Mouse (Mus musculus): ENCODE data around the gene Nlrc5. TPM values are rescaled to one million over a fixed set of nuclear protein-coding genes. Genes with fewer than 3 reads are reported as not detected.
"Not testable (repeated sequence)": the region's sequence is repeated elsewhere in the genome, so short reads cannot be mapped to it uniquely, and the experiment has no call there.

The Nlrc5 gene
- polyA plus RNA-seq, 1 experiment from 2014 or later, result 0.18 TPM

GRCm38 (mm10) chr8:94396964-94397657, 37.0 kb upstream of the Nlrc5 start:
- peaks cover 65% of the 10 kb centered on the region for H3K36me3 ChIP-seq
- H3K9me3 ChIP-seq, result no peaks in the 10 kb centered on the region
- no peak overlapping the region for H3K9ac ChIP-seq
- 70% methylated on average over 11 of the region's 11 CpGs for WGBS
- no peaks in the 10 kb centered on the region for H3K27me3 ChIP-seq
- no peaks in the 10 kb centered on the region for H3K4me1 ChIP-seq (replicated peaks)
- no peak overlapping the region for H3K4me2 ChIP-seq
- no peak overlapping the region for H3K4me3 ChIP-seq
- no peak overlapping the region for H3K27ac ChIP-seq (replicated peaks)
- 0 out of 2 replicates have a peak, but pooled peaks have one; percentile 53 for ATAC-seq (ENCODE audit: low read depth)

- H3K27me3 ChIP-seq, result no peaks in the 10 kb centered on the region
- no peak overlapping the region for H3K4me3 ChIP-seq
- no peak for ATAC-seq (ENCODE audit: low read depth)
- H3K27ac ChIP-seq (replicated peaks), result no peak overlapping the region
- no peaks in the 10 kb centered on the region for H3K4me1 ChIP-seq (replicated peaks)
- no peak overlapping the region for H3K9ac ChIP-seq
- WGBS, result 86% methylated on average over 6 of the region's 6 CpGs
- H3K9me3 ChIP-seq, result no peaks in the 10 kb centered on the region
- no peak overlapping the region for H3K4me2 ChIP-seq
- peaks cover 52% of the 10 kb centered on the region for H3K36me3 ChIP-seq
These were observed 35.6 kb upstream of the Nlrc5 start for GRCm38 (mm10) chr8:94398587-94398986.

DNA sequence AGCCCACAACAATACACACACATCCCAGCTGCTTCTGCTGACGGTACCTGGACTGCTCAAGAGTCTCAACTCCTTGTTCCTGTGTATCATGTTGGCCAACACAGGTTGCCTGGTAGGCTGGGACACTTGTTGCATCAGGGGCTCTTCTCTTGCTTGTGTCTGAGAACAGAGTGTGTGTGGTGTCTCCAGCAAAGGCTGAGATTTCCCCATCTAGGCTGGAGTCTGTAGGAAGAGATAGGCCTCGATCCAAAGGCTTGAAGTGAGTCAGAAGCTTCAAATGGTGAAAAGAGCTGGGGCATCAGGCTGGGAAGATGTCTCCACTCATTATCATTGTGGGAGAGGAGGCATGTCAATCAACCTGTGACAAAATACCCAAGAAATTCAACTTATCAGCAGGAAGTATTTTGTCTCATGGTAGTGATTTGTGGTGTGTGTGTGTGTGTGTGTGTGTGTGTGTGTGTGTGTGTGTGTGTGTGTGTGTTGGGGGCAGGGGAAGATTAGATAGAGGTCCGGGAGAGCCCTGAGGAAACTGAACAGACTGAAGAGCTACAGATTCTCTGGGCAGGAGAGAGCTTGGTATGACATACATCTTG, 34.7 kb upstream of the Nlrc5 start:
- Histone ChIP-seq H3K4me2 (no peak overlapping the region), H3K27ac (replicated peaks) (no peak overlapping the region)
- WGBS, result 90% methylated on average over 3 of the region's 3 CpGs

GRCm38 (mm10) chr8:94399957-94400356, 34.2 kb upstream of the Nlrc5 start:
- not testable (repeated sequence) for H3K4me2 ChIP-seq; H3K9me3 ChIP-seq; H3K27me3 ChIP-seq; ATAC-seq (ENCODE audit: low read depth); H3K4me3 ChIP-seq; H3K9ac ChIP-seq; H3K27ac ChIP-seq (replicated peaks); H3K4me1 ChIP-seq (replicated peaks)
- H3K36me3 ChIP-seq, result peaks cover 38% of the 10 kb centered on the region
- 91% methylated on average over 2 of the region's 2 CpGs for WGBS

More for the DNA sequence above, 34.7 kb upstream of the Nlrc5 start:
- ATAC-seq (ENCODE audit: low read depth), result no peak
- H3K27me3 ChIP-seq, result no peaks in the 10 kb centered on the region
- peaks cover 43% of the 10 kb centered on the region for H3K36me3 ChIP-seq
- H3K4me1 ChIP-seq (replicated peaks), result no peaks in the 10 kb centered on the region
- H3K4me3 ChIP-seq, result no peak overlapping the region
- no peaks in the 10 kb centered on the region for H3K9me3 ChIP-seq
- H3K9ac ChIP-seq, result no peak overlapping the region

DNA sequence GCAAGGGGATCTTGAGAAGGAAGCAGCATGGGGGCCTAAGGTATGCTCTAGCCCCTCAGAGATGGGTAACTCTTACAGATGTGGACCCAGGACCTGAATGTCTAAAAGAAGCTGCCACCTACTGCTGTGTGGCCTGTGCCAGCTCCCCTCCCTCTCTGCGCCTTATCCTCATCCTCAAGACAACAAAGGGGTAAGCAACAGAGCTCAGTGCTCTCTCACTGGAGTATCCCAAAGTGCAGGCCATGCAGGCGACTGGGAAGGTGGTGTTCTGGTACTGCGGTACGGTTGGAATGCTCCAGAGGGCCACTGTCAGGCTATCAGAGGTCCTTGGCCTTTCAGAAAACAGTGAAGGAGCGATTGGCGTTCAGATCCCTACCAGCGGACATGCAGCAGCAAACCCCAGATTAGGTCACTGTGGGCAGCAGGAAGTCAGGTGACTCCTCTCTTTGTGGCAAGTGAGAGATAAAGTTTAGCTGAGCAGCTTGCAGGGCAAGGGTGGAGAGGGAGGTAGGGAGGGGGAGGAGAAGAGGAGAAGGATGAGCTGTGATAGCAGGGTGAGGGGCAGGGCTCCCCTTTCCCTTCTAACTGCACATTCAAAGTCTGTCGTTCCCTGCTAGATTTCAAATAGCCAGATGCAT, 25.6 kb upstream of the Nlrc5 start:
- H3K9ac ChIP-seq, result no peak overlapping the region
- no peak overlapping the region for H3K4me3 ChIP-seq
- H3K9me3 ChIP-seq, result no peaks in the 10 kb centered on the region
- no peak for ATAC-seq (ENCODE audit: low read depth)
- no peaks in the 10 kb centered on the region for H3K4me1 ChIP-seq (replicated peaks)
- H3K36me3 ChIP-seq, result no peaks in the 10 kb centered on the region
- no peak overlapping the region for H3K4me2 ChIP-seq
- 73% methylated on average over 8 of the region's 8 CpGs for WGBS
- no peak overlapping the region for H3K27ac ChIP-seq (replicated peaks)
- no peaks in the 10 kb centered on the region for H3K27me3 ChIP-seq

DNA sequence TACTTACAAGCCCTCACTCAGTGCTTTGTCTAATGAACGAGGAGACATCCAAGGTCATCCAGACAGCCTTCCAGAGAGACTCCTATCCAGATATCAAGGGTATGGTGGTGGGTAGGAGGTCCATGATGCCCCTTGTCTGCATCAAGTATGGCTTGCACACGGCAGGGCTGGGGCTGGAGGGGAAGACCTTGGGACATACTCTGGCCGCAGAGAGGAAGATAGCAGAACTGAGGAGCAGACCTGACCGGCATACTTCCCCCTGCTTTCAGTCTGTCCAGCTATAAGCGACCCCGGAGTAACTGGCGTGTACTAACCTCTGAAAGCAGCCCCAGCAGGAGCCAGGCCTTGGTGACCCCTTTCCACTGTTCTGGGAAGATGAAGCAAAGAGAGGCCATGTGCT, 24.6 kb upstream of the Nlrc5 start:
- no peaks in the 10 kb centered on the region for H3K36me3 ChIP-seq
- 85% methylated on average over 7 of the region's 7 CpGs for WGBS
- no peaks in the 10 kb centered on the region for H3K4me1 ChIP-seq (replicated peaks)
- H3K9ac ChIP-seq, result no peak overlapping the region
- H3K4me3 ChIP-seq, result no peak overlapping the region
- H3K27me3 ChIP-seq, result no peaks in the 10 kb centered on the region
- no peak overlapping the region for H3K27ac ChIP-seq (replicated peaks)
- H3K9me3 ChIP-seq, result no peaks in the 10 kb centered on the region
- no peak overlapping the region for H3K4me2 ChIP-seq
- ATAC-seq (ENCODE audit: low read depth), result no peak

- H3K27ac ChIP-seq (replicated peaks), result no peak overlapping the region
- no peaks in the 10 kb centered on the region for H3K9me3 ChIP-seq
- no peaks in the 10 kb centered on the region for H3K27me3 ChIP-seq
- no peaks in the 10 kb centered on the region for H3K36me3 ChIP-seq
- no peak overlapping the region for H3K4me3 ChIP-seq
- H3K9ac ChIP-seq, result no peak overlapping the region
- 83% methylated on average over 6 of the region's 6 CpGs for WGBS
- no peaks in the 10 kb centered on the region for H3K4me1 ChIP-seq (replicated peaks)
- ATAC-seq (ENCODE audit: low read depth), result no peak
- H3K4me2 ChIP-seq, result no peak overlapping the region
These were observed 21.6 kb upstream of the Nlrc5 start for GRCm38 (mm10) chr8:94412518-94412917.

GRCm38 (mm10) chr8:94413509-94413908, 20.6 kb upstream of the Nlrc5 start:
- ATAC-seq (ENCODE audit: low read depth), result no peak
- Histone ChIP-seq H3K27me3 (no peaks in the 10 kb centered on the region), H3K27ac (replicated peaks) (no peak overlapping the region), H3K36me3 (no peaks in the 10 kb centered on the region), H3K4me2 (no peak overlapping the region), H3K4me1 (replicated peaks) (no peaks in the 10 kb centered on the region), H3K9ac (no peak overlapping the region), H3K9me3 (no peaks in the 10 kb centered on the region), H3K4me3 (no peak overlapping the region)
- 86% methylated on average over 6 of the region's 6 CpGs for WGBS

GRCm38 (mm10) chr8:94415218-94415617, 18.9 kb upstream of the Nlrc5 start:
- ATAC-seq (ENCODE audit: low read depth), result no peak
- no peak overlapping the region for H3K9ac ChIP-seq
- WGBS, result 72% methylated on average over 2 of the region's 2 CpGs

DNA sequence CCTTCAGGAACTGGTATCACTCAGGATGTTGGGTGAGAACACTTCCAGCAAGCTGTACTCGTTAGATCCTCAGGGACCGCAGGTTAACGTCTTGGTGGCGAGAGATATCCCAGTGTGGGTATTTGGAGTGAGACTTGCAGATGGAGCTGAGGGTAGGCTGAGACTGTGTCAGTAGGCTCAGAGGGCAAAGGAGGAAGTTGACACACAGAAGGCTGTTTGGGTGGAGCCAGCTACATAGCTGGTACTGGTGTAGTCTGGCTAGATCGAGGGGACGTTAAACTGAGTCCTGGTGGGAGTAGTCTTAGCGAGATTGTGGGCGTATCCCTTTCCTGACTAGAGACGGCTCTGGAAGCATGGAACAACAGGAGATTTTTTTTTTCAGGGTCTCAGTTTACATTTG, 16.1 kb upstream of the Nlrc5 start:
- WGBS, result 76% methylated on average over 9 of the region's 9 CpGs
- Histone ChIP-seq H3K9me3 (no peaks in the 10 kb centered on the region), H3K27me3 (no peaks in the 10 kb centered on the region), H3K4me3 (no peak overlapping the region), H3K4me2 (no peak overlapping the region), H3K4me1 (replicated peaks) (no peaks in the 10 kb centered on the region), H3K9ac (no peak overlapping the region), H3K27ac (replicated peaks) (no peak overlapping the region), H3K36me3 (no peaks in the 10 kb centered on the region)
- ATAC-seq (ENCODE audit: low read depth), result no peak

More at GRCm38 (mm10) chr8:94415218-94415617, 18.9 kb upstream of the Nlrc5 start:
- Histone ChIP-seq H3K4me3 (no peak overlapping the region), H3K9me3 (no peaks in the 10 kb centered on the region), H3K4me1 (replicated peaks) (no peaks in the 10 kb centered on the region), H3K36me3 (no peaks in the 10 kb centered on the region), H3K4me2 (no peak overlapping the region), H3K27me3 (no peaks in the 10 kb centered on the region), H3K27ac (replicated peaks) (no peak overlapping the region)

DNA sequence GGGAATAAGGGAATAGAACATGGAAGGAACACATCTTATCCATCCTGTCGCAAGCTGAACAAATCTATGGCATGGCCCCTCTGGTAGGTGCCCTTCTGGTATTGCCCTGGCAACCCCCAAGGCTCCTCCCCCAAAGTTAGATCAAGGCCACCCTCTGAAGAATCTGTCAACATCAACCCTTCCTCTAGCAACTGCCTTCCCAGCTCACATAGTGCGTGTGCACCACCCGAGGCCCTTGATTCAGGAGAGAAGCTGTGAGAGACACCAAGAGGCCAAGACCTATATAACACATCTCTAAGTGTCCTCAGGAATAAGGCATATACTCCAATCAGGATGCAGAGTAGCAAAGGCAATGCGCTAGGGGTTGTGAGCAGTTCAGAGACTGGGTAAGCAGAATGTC, 11.9 kb upstream of the Nlrc5 start:
- no peaks in the 10 kb centered on the region for H3K36me3 ChIP-seq
- no peaks in the 10 kb centered on the region for H3K9me3 ChIP-seq
- H3K27ac ChIP-seq (replicated peaks), result no peak overlapping the region
- no peak overlapping the region for H3K4me2 ChIP-seq
- ATAC-seq (ENCODE audit: low read depth), result no peak
- H3K4me1 ChIP-seq (replicated peaks), result no peaks in the 10 kb centered on the region
- no peak overlapping the region for H3K9ac ChIP-seq
- 89% methylated on average over 4 of the region's 4 CpGs for WGBS
- no peaks in the 10 kb centered on the region for H3K27me3 ChIP-seq
- H3K4me3 ChIP-seq, result no peak overlapping the region

GRCm38 (mm10) chr8:94427953-94428352, 6.2 kb upstream of the Nlrc5 start:
- no peak overlapping the region for H3K27ac ChIP-seq (replicated peaks)
- H3K9ac ChIP-seq, result no peak overlapping the region
- peaks cover 8% of the 10 kb centered on the region for H3K27me3 ChIP-seq
- no peaks in the 10 kb centered on the region for H3K36me3 ChIP-seq
- no peak overlapping the region for H3K4me3 ChIP-seq
- no peak for ATAC-seq (ENCODE audit: low read depth)
- WGBS, result 77% methylated on average over 10 of the region's 10 CpGs
- no peak overlapping the region for H3K4me2 ChIP-seq
- H3K4me1 ChIP-seq (replicated peaks), result no peaks in the 10 kb centered on the region
- H3K9me3 ChIP-seq, result no peaks in the 10 kb centered on the region
